Mouse (Mus musculus) thymus, postnatal 25 days (tissue): ENCODE results near the gene Rps27.

ENCODE experiments used
- DNase-seq: peaks from one replicate; pipeline ENCODE4 v3.0.0; 2022

Rps27 gene

DNA sequence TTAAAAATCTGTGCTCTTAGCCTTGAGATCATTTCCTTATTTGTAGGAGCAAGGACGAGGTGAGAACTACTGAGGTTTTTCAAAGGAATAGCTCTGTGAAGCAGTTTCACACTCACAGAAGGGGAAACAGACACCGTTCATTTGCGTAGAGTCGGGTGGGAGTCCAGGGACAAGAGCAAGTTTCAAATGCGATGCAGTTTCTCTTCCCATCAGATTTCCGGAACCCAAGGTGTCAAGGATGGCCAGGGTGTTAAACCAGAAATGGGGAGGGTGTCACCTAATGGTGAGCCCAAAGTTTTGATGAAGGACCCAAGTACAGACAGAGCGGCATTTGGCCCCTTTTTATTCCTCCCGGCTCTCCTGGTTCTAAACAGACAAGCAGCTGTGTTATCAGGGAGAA is 17.6 kb upstream of the Rps27 start:
- DNase-seq, result no peak

DNA sequence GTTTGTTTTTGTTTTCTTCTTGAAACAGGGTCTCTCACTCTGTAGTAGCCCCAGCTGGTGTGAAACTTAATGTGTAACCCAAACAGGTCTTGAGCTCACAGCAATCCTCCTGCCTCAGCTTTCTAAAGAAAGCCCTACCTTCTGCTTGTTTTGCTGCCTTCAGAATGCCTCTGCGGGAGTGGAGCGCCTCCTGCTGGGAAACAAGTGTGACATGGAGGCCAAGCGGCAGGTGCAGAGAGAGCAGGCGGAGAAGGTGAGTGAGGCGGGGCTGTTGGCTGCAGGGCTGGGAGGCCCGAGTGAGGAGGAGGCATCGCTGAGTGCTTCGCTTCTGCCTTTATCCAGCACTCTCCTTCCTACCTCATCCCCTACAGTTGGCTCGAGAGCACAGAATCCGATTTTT is 10.9 kb upstream of the Rps27 start:
- no peak for DNase-seq

DNA sequence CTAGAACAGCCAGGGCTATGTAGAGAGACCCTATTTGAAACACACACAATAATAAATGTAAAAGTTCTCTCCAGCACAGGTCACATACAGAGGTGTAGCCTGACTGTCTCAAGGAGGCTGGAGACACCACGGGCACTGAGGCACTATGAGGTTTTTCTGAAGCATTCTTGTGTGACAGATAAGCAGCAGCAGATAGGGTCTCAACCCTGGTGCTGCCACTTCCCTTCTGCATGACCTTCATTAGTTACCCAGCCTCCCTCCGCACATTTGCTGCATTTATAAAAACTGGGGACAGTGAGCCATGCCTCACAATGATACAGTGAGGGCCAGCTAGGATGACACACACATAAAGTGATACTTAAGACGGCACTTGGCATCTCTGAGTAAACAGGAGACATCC is 9.5 kb upstream of the Rps27 start:
- DNase-seq, result no peak

DNA sequence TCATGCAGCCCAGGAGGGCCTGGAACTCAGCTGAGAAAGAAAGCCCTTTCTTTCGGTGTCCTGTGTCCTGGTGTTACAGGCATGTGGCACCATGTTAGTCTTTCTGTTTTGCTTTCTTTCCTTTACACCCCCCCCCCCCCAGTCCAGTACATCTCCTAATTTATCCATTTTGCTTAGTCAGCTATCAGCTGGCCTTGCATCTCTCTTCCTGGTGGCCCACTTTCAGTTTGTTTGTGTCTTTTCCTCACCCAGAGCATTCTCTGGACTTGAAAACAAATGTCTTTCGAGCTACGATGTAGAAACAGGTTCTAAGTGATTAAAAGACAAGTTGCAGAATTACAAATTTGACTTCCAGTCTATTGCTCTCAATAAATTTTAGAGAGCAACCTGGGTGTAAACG is 9.0 kb upstream of the Rps27 start:
- DNase-seq, result no peak

DNA sequence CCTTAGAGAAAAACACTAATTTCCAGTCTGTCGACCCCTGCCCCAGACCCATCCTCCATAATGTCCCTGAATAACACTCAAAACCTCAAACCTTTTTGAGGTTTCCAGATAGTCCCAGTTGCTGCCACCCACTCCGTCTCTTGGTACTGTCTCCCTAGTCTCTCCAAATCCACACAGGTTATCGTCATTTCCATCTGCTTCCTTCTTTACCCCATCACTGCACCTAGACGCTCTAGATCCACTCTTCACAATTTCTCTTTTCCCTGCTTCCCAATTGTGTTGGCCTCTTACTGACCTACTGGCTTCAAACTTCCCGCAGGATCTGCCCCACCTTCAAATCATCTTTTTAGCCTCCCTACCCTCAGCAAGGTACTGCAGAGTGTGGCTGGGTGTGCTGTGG is 7.7 kb upstream of the Rps27 start:
- DNase-seq, result no peak

DNA sequence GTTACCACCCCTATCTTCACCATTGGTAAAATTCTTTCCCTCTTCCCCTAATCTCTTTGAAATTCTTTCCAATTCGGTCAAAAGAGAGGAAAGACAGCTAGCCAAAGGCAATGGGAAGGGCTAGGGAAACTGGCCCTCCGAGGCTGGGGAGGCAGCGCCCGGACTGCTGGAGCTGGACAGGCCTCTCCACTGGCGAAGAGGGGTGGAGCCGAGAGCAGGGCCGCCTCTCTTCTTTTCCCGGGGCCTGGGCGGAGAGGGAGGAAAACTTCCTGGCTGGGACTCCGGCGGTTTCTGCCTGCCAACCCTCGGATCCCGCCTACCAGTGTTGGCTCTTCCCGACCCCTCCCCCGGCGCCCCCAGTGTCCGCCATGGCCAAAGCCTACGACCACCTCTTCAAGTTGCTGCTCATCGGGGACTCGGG is 7.1 kb upstream of the Rps27 start:
- peak; percentile 16 for DNase-seq

DNA sequence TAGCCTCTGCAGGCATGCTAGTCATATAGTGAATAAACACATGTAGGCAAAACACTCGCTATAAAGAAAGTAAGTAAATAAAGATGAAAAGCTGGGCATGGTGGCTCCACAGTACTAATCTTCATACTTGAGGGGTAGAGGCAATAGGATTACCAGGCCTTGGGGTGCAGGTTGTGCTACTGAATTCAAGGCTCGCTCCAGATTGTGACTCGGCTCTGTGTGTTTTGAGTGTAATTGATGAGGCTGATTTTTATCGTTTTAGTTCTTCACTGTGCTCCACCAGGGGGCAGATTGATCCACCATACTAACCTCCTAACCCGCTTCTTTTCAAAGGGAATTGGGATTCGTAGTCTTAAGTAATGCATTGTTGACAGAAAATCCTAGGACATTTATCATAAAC is 6.6 kb upstream of the Rps27 start:
- peak; percentile 56 for DNase-seq

DNA sequence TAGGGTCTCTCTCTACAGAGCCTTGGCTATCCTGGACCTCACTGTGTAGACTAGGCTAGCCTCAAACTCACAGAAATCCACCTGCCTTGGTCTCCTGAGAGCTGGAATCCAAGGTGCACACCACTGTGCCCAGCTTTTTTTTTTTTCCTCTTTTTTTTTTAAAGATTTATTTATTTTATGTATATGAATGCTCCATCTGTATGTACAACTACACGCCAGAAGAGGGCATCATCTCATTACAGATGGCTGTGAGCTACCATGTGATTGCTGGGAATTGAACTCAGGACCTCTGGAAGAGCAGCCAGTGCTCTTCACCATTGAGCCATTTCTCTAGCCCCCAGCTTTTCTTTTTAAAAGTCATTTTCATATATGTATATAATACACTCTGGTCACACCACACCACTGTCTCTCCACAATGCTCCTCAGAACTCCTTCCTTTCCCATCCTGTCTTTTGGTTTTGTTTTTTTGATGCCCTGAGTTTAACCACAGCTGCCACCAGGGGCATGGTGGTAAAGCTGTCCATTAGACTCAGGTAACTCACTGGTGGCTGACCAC is 2.5 kb upstream of the Rps27 start:
- DNase-seq, result peak; percentile 23

DNA sequence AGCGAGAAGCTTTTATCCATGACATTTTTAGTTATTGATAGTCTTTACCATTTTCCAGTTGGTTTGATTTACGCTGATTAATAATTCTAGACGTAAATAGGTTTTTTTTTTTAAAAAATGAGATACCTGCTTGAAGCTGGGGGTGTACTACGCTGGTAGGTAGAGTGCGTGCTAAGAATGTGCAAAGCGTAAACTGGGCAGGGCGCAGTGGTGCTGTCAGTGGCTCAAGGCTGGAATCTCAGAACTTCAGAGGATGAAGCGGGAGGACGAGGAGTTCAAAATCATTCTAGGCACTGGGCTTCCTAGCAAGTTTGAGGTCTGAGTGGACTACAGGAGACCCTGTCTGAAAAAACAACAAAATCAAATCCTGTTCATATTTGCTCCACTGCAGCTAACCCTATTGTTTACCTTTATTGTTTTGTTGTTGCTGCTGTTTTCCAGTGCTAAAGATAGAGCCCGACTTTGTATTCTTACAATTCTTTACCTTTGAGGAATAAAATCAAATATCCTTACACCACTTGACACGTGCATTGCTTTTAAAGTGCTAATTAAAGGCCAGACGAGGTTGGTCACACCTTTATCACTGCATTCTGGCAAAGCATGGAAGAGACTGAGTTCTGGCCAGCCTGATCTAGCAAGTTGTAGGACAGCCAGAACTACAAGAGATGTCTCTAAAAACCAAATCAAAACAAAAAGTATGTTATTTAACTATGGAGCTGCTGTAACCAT is 669 bp upstream of the Rps27 start:
- DNase-seq, result no peak

DNA sequence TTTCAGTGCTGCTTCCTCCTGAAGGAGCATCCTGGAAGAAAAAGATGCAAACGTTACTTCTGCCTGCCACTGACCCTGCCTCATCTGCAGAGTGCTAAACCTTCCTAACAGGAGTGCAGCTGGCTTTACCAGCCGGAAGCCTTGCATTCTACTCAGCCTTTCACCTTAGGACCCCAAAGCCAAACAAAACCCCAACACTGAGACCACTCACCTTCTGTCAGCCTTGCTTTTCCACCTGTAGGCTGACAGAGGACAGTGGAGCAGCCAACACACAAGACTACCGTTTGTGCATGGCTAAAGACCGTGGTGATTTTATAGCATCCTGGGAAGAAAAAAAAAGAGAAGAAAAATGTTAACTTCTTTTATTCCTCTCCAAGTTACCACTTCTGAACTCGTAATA is 728 bp downstream of the Rps27 start:
- no peak for DNase-seq

DNA sequence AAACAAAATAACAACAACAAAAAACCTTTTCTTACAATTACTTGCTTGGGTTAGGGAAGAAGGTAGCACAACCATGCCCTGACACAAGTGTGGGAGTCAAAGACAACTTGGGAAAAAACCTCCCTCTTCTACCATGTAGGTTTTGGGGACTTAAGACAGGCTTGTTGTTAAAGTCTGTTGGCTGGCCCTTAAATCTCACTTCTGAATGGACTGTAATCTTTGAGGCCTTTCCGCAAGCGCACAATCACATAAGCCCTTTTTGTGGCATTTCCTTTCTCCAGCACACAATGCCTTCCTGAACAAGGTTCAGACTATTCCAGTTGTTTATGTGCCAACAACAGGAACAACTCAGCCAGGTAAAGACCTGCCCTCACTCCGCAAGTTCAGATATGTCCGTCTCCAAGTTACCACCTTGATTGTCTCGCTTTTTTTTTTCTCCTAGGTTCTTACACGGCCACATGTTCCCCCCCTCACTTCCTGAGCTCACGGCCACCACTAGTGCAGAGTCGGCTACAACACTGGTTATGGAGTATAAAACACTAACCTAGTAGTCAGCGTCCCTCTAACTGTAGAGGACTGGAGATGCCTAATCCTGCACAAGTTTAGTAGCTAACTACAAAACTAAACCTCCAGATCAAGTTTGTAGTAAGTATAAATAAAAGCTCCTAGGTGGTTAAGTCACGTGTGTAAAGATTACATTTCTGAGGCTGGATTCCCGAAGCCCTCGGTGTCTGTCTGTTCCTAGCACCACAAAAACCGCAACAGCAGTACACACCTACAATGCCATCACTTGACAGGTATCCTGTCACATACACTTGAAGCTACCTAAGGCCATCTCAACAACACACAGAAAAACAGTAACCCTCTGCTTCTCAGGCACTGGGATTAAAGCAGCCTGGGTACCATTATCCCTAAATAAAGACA is 1.7 kb downstream of the Rps27 start:
- DNase-seq, result no peak

DNA sequence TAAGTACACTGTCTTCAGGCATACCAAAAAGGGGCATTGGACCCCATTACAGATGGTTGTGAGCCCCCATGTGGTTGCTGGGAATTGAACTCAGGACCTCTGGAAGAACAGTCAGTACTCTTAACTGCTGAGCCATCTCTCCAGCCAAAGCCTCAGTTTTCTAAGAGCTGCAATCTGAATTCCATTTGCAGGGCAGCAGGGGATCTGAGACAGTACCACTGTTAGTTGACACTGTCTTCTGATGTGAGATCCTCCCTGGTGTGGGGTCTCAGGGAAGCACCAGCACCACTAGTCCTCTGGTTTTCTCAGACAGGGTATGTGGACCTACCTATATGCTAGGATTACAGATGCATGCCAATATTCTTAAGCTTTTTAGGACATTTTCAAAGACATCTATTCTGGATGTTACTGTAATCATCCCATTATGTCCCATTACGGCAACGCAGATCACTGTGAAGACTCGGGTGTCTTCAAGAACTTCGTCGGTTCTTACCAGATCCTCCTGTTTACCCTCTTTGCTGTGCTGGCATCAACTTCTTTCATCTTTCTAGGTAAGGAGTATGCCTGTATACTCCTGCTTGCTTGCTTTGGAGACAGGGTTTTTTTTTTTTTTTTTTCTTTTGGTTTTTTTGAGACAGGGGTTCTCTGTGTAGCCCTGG is 3.4 kb downstream of the Rps27 start:
- DNase-seq, result no peak

DNA sequence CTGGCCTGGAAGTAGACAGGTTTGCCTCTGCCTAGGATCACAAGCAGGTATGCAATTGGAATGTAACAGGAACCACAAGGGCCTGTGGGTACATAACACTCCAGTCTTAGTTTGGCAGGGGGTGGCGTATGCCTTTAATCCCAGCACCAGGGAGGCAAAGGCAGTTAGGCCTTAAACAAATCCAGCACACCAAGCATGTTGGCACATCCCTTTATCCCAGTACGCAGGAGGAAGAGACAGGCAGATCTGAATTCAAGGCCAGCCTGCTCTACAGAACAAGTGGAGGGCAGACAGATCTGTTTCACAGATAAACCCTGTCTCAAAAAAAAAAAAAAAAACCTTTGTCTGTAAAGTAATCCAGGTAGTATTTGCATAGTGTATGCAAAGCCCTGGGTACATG is 4.8 kb downstream of the Rps27 start:
- no peak for DNase-seq

DNA sequence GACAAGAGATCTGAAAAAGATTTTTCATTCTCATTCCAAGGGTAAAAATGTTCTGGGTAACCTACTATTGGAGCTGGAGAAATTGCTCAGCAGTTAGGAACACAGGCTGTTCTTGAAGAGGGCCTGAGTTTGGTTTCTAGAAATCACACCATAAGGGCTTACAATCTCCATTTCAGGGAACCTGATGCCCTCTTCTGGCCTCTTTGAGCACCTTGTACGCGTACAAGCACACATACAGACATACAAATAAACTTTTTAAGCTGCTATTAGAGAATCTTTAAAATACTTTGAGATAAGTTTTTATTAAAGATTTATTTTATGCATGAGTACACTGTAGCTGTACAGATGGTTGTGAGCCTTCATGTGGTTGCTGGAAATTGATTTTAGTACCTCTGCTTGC is 8.9 kb downstream of the Rps27 start:
- no peak for DNase-seq

DNA sequence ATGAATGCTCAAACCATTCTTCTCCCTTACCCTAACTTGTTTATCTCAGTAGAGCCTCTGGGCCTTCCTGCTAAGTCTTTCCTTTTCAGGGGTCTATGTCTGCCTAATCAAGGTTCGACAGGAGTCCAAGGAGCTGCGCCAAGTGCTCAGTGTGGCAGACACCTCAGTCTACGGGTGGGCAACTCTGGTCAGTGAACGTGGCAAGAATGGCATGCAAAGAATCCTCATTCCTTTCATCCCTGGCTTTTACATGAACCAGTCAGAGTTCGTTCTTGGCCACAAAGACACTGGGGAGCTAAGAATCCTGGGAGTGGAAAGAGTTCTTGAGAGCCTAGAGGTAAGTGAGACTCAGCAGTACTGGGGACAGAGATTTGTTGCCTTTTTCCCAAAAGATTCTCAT is 9.8 kb downstream of the Rps27 start:
- no peak for DNase-seq

DNA sequence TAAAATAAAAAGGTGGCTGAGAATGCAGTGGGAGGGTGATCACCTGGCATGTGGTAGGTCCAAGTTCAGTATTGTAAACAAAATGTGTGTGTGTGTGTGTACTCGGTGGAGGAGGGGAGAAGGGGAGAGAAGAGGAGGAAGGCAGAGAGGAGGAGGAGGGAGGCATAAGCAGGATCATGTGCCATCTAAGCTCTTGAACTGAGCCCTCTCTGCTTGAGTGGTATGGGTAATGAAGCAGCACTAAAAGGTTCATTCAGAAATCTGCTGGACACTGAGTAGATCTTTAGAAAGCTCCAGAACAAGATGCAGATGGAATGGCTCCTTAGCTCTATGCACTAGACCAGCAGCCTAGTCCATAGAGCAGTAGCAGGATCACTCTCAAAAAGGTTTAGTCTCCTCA is 10.6 kb downstream of the Rps27 start:
- DNase-seq, result no peak

DNA sequence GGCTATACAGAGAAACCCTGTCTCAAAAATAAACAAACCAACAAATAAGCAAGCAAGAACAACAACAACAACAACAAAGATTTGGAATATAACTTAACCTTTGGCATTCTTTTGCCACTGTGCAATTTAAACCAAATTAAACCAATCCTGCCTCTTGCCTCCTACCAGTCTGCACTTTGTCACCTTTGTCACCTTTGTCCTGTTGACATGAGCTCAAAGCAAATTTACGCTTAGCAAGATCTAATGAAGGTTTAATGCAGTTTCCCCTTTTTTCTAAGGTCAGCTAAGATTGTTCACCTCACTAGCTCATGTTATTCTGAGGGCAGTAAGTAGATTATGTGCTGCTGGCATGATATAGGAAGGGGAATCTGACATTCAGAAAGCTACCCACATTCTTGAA is 15.9 kb downstream of the Rps27 start:
- DNase-seq, result no peak

DNA sequence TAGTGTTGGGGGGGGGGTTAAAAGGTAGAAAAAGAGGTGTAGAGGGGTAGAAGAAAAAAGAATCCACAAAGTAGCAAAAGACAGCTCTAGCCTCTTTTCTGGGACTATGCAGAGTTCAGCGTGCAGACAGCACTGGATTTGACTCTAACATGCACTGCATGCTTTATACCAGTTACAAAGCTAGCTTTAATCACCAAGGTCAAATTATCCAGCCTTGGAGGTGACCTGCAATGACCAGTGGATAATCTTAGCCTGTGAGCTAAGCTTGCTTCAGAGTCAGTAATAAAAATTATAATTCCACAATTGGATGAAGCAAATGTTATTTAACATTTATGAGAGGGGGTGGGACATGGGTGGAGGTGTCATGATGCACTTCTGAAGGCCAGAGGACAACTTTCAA is 17.8 kb downstream of the Rps27 start:
- DNase-seq, result no peak

DNA sequence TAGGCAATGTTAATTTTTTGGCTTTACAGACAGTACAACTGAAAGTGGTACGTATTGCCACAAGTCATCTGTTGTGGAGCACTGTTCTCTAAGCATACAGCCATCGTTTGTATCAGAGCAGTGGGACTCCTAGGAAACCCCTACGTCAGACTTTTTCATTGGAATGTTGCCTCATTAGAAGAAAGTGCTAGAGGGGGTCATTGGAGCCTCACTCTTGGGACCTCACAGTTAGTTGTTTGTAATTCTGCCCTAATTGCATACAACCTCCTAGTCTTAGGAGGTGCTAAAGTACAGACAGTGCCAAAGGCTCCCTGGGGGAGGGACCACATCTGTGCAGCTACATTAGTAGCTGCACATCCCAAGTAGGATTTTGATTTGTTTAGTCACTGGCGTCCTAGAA is 18.7 kb downstream of the Rps27 start:
- no peak for DNase-seq

DNA sequence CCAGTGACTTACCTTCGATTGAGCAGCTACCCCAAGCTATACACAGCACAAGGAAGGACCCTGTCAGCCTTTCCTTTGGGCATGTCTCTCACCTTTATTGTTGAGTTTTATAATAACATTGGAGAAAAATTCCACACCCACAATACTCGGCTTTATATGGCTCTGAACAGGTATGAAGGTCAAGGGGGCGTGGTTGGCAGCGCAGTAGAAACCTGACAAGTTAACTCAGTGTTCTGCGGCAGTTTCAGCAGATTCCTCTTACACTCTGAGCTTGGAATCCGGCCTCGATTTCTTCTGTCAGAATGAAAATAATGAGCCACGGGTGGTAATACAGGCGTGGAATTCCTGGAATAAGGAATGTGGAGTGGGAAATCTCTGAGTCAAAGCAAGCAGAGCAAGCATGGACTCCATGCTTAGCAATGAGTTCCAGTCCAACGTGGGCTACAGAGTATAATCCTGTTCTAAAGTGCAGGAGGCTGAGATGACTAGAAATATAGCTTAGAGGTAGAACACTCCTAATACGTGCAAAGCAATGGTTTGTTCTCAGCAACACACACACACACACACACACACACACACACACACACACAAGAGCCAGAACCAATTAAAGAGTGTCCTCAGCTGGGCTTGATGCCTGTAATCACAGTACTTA is 22.5 kb downstream of the Rps27 start:
- DNase-seq, result no peak

DNA sequence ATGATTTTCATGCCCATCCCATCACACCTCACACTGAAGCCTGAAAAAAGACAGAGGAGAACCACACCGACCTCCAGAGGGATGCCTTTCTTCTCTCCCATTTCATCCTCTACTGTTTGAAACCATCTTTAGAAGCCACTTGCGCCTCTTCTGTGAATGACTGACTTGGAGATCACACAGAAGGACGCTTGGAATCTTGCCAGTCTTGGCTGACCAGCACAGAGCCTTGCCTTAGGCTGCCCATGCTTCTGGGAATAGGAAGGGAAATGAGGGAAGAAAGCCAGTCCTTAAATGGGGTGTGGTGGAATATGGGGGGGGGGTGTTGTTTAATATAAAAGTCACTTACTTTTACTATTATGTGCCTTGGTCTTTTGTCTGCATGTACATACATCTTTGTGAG is 29.9 kb downstream of the Rps27 start:
- DNase-seq, result no peak

DNA sequence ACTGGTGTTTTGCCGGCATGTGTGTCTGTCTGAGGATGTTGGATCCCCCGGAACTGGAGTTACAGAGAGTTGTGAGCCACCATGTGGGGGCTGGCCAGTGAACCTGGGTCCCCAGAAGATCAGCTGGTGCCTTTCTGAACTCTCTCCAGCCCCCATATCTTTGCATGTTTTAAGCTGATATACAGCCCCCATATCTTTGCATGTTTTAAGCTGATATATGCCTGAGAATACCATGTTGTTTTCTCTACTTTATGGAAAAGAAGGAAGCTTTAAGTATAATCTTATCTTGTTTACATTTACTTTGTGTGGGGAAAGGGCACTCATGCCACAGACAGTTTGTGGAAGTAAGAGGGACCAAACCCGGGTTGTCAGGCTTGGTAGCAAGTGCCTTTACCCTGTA is 33.9 kb downstream of the Rps27 start:
- DNase-seq, result no peak
